In the genomic region with DNA sequence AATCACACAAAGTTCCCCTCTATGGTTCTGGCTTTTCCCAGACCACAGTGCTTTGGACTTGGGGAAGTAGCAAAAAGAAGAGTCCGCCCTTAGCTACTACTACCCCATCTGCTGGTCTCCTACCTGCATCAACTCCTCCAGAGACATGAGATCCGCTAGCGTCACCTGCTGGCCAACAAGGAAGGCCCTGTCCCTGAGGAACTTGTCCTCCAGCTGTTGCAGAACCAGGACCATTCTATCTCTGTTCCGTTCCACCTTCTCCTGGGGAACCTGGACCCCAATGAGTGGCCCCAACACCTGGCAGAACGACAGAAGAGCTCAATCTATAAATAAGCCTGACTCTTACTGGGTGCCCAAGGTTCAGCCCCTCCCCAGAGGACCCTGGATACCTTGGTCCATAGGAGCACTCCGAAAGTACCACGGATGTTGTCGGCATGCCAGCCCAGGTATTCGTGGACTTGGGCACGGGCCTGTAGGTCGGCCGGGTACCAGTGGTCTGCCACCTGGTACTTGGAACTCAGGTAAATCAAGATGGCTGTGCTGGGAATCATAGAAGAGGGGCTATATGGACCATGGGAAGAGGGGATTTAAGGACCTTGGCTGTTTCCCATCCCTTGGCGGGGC, we compare ENCODE assay signal across 9 mouse cellular contexts. TPM values are rescaled to one million over a fixed set of nuclear protein-coding genes. Genes with fewer than 3 reads are reported as not detected.
A peak's percentile ranks its signal among the peaks of the same experiment; 100 is the strongest.
DNase-seq lines count a peak whose midpoint lies in the region; ATAC-seq and TF ChIP-seq lines count a peak whose summit lies in the region.
"Had no signal": no experiment of that assay in that cellular context is flagged by ENCODE, and none has a peak within 500 bp of the region (broad histone marks: within the 10 kb centered on the region; RNA-seq: fewer than 3 reads in every experiment).

No protein-coding gene starts in this region.

- H3K4me3 ChIP-seq in midbrain, embryonic 14.5 days (replicated peaks; ENCODE audit: low read depth, low read length) = no peak overlapping the region
- H3K4me3 ChIP-seq in midbrain, embryonic 13.5 days (replicated peaks) = no peak overlapping the region
- H3K4me3 ChIP-seq in thymus, adult 2 months (ENCODE audit: control insufficient read depth, insufficient read depth, low read length) = no peak overlapping the region

- WGBS in midbrain, embryonic 14.5 days = 70% methylated on average over 13 of the region's 13 CpGs
- 68% methylated on average over 13 of the region's 13 CpGs for WGBS in midbrain, embryonic 13.5 days
- WGBS in thymus, adult 2 months = 71% methylated on average over 13 of the region's 13 CpGs

- no peak overlapping the region for H3K9ac ChIP-seq in midbrain, embryonic 14.5 days (replicated peaks; ENCODE audit: low read length)
- no peak overlapping the region for H3K9ac ChIP-seq in midbrain, embryonic 13.5 days (replicated peaks)

- peaks cover 13% of the 10 kb centered on the region; the same call in 1 of the 2 replicates for H3K4me1 ChIP-seq in midbrain, embryonic 14.5 days (ENCODE audit: control insufficient read depth, insufficient read depth, low read length)
- H3K4me1 ChIP-seq in midbrain, embryonic 13.5 days (replicated peaks) = peaks cover 27% of the 10 kb centered on the region
- H3K4me1 ChIP-seq in thymus, adult 2 months (replicated peaks; ENCODE audit: control insufficient read depth, insufficient read depth, low read length) = peaks cover 20% of the 10 kb centered on the region

- no peak overlapping the region for H3K27ac ChIP-seq in midbrain, embryonic 14.5 days (replicated peaks; ENCODE audit: low read depth, low read length)
- no peak overlapping the region for H3K27ac ChIP-seq in midbrain, embryonic 13.5 days
- no peak overlapping the region for H3K27ac ChIP-seq in thymus, adult 2 months (ENCODE audit: control insufficient read depth, insufficient read depth, low read length)

- H3K27me3 ChIP-seq in midbrain, embryonic 14.5 days (ENCODE audit: control insufficient read depth, insufficient read depth, low read length) = peaks cover 22% of the 10 kb centered on the region
- H3K27me3 ChIP-seq in midbrain, embryonic 13.5 days = peaks cover 34% of the 10 kb centered on the region
- no peaks in the 10 kb centered on the region for H3K27me3 ChIP-seq in thymus, adult 2 months (ENCODE audit: control insufficient read depth, insufficient read depth, low read length)

- no peak overlapping the region for H3K4me2 ChIP-seq in midbrain, embryonic 14.5 days (ENCODE audit: low read length)
- H3K4me2 ChIP-seq in midbrain, embryonic 13.5 days (replicated peaks) = no peak overlapping the region

- no peak for ATAC-seq in midbrain, embryonic 14.5 days (ENCODE audit: low FRiP score, low TSS enrichment)
- no peak for ATAC-seq in midbrain, embryonic 13.5 days

- peak; percentile 68; the same call in 1 of the 2 replicates for TF ChIP-seq CTCF in thymus, adult 2 months (IDR thresholded peaks at IDR 0.05; ENCODE audit: borderline replicate concordance, control insufficient read depth, extremely low read depth, insufficient read depth, low read length, poor library complexity)

- H3K36me3 ChIP-seq in midbrain, embryonic 14.5 days (ENCODE audit: control insufficient read depth, insufficient read depth, low read length) = no peaks in the 10 kb centered on the region
- no peaks in the 10 kb centered on the region for H3K36me3 ChIP-seq in midbrain, embryonic 13.5 days
- no peaks in the 10 kb centered on the region for H3K36me3 ChIP-seq in thymus, adult 2 months (ENCODE audit: control insufficient read depth, insufficient read depth, low read length)

- TF ChIP-seq POLR2A in thymus, adult 2 months (IDR thresholded peaks at IDR 0.05; ENCODE audit: control insufficient read depth, extremely low read depth, insufficient read depth, low read length, poor library complexity) = no peak

- H3K9me3 ChIP-seq in midbrain, embryonic 14.5 days (ENCODE audit: control insufficient read depth, low read length) = no peaks in the 10 kb centered on the region
- no peaks in the 10 kb centered on the region for H3K9me3 ChIP-seq in midbrain, embryonic 13.5 days

- peak; percentile 19 for DNase-seq in midbrain, embryonic 14.5 days
- DNase-seq in adipocyte (ENCODE audit: low spot score) = peak; percentile 84
- DNase-seq in embryo, embryonic 10.5 days (ENCODE audit: low spot score) = peak; percentile 50
- DNase-seq in kidney, adult 8-10 months = peak; percentile 86
- DNase-seq in lung, postnatal 4 days = peak; percentile 74 to 80
- peak; percentile 78 for DNase-seq in thymus, adult 2 months

RNA-seq across cellular contexts. Expression of gene Gstt2, which starts 4.8 kb away (rescaled TPM):
- polyA plus RNA-seq in midbrain, embryonic 14.5 days (2014; fragmentation: Nextera tagmentation; extraction: Ambion mirVana) = 3.8 and 4.3 TPM in 2 replicates
- 5.8 and 5.9 TPM in 2 replicates for polyA plus RNA-seq in midbrain, embryonic 13.5 days (2015; fragmentation: Nextera tagmentation; extraction: Ambion mirVana)
- 174 and 216 TPM in 2 replicates for polyA plus RNA-seq in thymus, adult 2 months (2012; rRNA removed)

RNA-seq across cellular contexts. Expression of gene Gstt4, which starts 10.0 kb away (rescaled TPM):
- not detected in 2 replicates for polyA plus RNA-seq in midbrain, embryonic 14.5 days (2014; fragmentation: Nextera tagmentation; extraction: Ambion mirVana)
- polyA plus RNA-seq in midbrain, embryonic 13.5 days (2015; fragmentation: Nextera tagmentation; extraction: Ambion mirVana) = not detected in 2 replicates
- 0.19 and 0.26 TPM in 2 replicates for polyA plus RNA-seq in thymus, adult 2 months (2012; rRNA removed)
- polyA plus RNA-seq: heart, embryonic 14.5 days; neural tube, embryonic 11.5 days had no signal

RNA-seq across cellular contexts. Expression of gene Mif, which starts 27.7 kb away (rescaled TPM):
- polyA plus RNA-seq in midbrain, embryonic 14.5 days (2014; fragmentation: Nextera tagmentation; extraction: Ambion mirVana) = 1,381 and 1,864 TPM in 2 replicates
- polyA plus RNA-seq in midbrain, embryonic 13.5 days (2015; fragmentation: Nextera tagmentation; extraction: Ambion mirVana) = 1,337 and 1,364 TPM in 2 replicates
- polyA plus RNA-seq in thymus, adult 2 months (2012; rRNA removed) = 1,833 and 2,007 TPM in 2 replicates

RNA-seq across cellular contexts. Expression of gene Gstt1, which starts 34.0 kb away (rescaled TPM):
- 9.8 and 12.4 TPM in 2 replicates for polyA plus RNA-seq in midbrain, embryonic 14.5 days (2014; fragmentation: Nextera tagmentation; extraction: Ambion mirVana)
- 4.8 and 5.5 TPM in 2 replicates for polyA plus RNA-seq in midbrain, embryonic 13.5 days (2015; fragmentation: Nextera tagmentation; extraction: Ambion mirVana)
- polyA plus RNA-seq in thymus, adult 2 months (2012; rRNA removed) = 15.4 and 19.2 TPM in 2 replicates

RNA-seq across cellular contexts. Expression of gene Gstt3, which starts 51.2 kb away (rescaled TPM):
- polyA plus RNA-seq in midbrain, embryonic 14.5 days (2014; fragmentation: Nextera tagmentation; extraction: Ambion mirVana) = 0.23 and 1.1 TPM in 2 replicates
- polyA plus RNA-seq in midbrain, embryonic 13.5 days (2015; fragmentation: Nextera tagmentation; extraction: Ambion mirVana) = 0.30 and 0.61 TPM in 2 replicates
- 7.7 and 8.6 TPM in 2 replicates for polyA plus RNA-seq in thymus, adult 2 months (2012; rRNA removed)

Comparison
In these comparisons a context has a peak if more than half of its experiments do, and no peak if none do; other contexts are left out.
1. DNase-seq: peak in every context shown above with its lines; median percentile 86 in kidney, adult 8-10 months; 84 in adipocyte; 78 in thymus, adult 2 months; 77 in lung, postnatal 4 days; 50 in embryo, embryonic 10.5 days; 19 in midbrain, embryonic 14.5 days.
2. RNA of gene Gstt2, which starts 4.8 kb away (polyA plus RNA-seq): 174 to 216 TPM in thymus, adult 2 months; 5.8 to 5.9 TPM in midbrain, embryonic 13.5 days and 3.8 to 4.3 TPM in midbrain, embryonic 14.5 days; every median in the first group is over 10 times any median in the second.